34 mouse cellular contexts compared by ENCODE assay signal in the genomic region with DNA sequence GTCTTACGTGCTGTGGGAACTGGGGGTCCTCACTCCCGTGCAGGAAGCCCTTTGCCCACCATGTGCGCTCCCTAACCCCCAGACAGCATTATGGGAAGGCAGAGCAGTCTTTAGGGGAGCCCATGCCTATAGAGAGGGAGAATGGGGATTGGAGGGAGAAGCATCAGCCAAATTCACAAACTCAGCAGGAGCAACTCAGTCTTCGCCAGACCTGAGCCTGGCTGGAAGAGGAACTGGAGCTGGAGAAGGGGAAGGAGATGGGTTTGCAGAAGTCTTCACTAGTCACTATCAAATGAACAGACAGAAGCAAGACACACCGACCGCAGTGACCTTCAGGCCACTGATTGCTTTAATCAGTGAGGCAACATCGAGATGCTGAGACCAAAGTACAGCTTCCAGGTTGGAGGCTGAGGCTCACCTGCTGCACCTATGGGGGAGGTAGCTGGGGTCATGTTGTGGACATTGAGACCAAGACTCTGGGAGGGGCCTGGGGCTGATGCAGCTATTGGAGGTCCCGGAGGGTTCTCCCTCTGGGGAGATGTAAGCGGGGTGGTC. TPM values are rescaled to one million over a fixed set of nuclear protein-coding genes. Genes with fewer than 3 reads are reported as not detected.
DNase-seq lines count a peak whose midpoint lies in the region; ATAC-seq and TF ChIP-seq lines count a peak whose summit lies in the region.
"Had no signal": no experiment of that assay in that cellular context is flagged by ENCODE, and none has a peak within 500 bp of the region (broad histone marks: within the 10 kb centered on the region; RNA-seq: fewer than 3 reads in every experiment).

No protein-coding gene starts in this region.

- TF ChIP-seq POLR2A in small intestine, adult 2 months (IDR thresholded peaks at IDR 0.05; ENCODE audit: low read depth, low read length) = no peak

- ATAC-seq in heart, embryonic 16.5 days (replicated peaks; ENCODE audit: extremely low read depth, insufficient read depth, low FRiP score) = no peak
- ATAC-seq in granulocyte monocyte progenitor cell, adult 5-6 weeks (replicated peaks; ENCODE audit: poor library complexity, severe bottlenecking) = 0 out of 2 replicates have a peak, but pooled peaks have one; percentile 17
- no peak for ATAC-seq in hindbrain, embryonic 14.5 days (ENCODE audit: low FRiP score)
- ATAC-seq: forebrain, postnatal 0 days; hindbrain, postnatal 0 days; midbrain, embryonic 16.5 days; Patski had no signal

- H3K27ac ChIP-seq in heart, embryonic 16.5 days (ENCODE audit: low read length) = peak overlapping the region; percentile 17
- H3K27ac ChIP-seq in small intestine, adult 2 months (ENCODE audit: insufficient read depth, low read depth, low read length) = peak overlapping the region; percentile 95
- H3K27ac ChIP-seq in hindbrain, embryonic 14.5 days = no peak overlapping the region
- H3K27ac ChIP-seq: hindbrain, postnatal 0 days; limb, embryonic 13.5 days; liver, embryonic 14.5 days; stomach, postnatal 0 days had no signal

- no peaks in the 10 kb centered on the region for H3K27me3 ChIP-seq in heart, embryonic 16.5 days (ENCODE audit: control insufficient read depth, insufficient read depth, low read length)
- no peaks in the 10 kb centered on the region for H3K27me3 ChIP-seq in small intestine, adult 2 months (ENCODE audit: control insufficient read depth, insufficient read depth, low read length)
- no peaks in the 10 kb centered on the region for H3K27me3 ChIP-seq in hindbrain, embryonic 14.5 days (ENCODE audit: control insufficient read depth, insufficient read depth, low read length)
- H3K27me3 ChIP-seq: limb, embryonic 13.5 days; Patski had no signal

- peaks cover 68% of the 10 kb centered on the region for H3K4me1 ChIP-seq in heart, embryonic 16.5 days (ENCODE audit: control insufficient read depth, insufficient read depth, low read length)
- peaks cover 63% of the 10 kb centered on the region for H3K4me1 ChIP-seq in small intestine, adult 2 months (ENCODE audit: control insufficient read depth, insufficient read depth, insufficient read length, low read length)
- peaks cover 3% of the 10 kb centered on the region; the same call in 1 of the 2 replicates for H3K4me1 ChIP-seq in hindbrain, embryonic 14.5 days (replicated peaks; ENCODE audit: control insufficient read depth, insufficient read depth, low read length)

- no peak overlapping the region for H3K4me3 ChIP-seq in heart, embryonic 16.5 days (ENCODE audit: low read length)
- no peak overlapping the region for H3K4me3 ChIP-seq in small intestine, adult 2 months (ENCODE audit: low read depth, low read length)
- H3K4me3 ChIP-seq in hindbrain, embryonic 14.5 days (replicated peaks; ENCODE audit: low read length) = no peak overlapping the region
- H3K4me3 ChIP-seq: erythroblast, embryonic 14.5 days; limb, embryonic 13.5 days had no signal

- H3K9ac ChIP-seq in heart, embryonic 16.5 days (ENCODE audit: low read length) = no peak overlapping the region
- H3K9ac ChIP-seq in hindbrain, embryonic 14.5 days = no peak overlapping the region
- H3K9ac ChIP-seq: forebrain, postnatal 0 days; limb, embryonic 13.5 days; liver, embryonic 14.5 days had no signal

- H3K9me3 ChIP-seq in heart, embryonic 16.5 days (replicated peaks; ENCODE audit: control insufficient read depth, low read length) = no peaks in the 10 kb centered on the region
- H3K9me3 ChIP-seq in hindbrain, embryonic 14.5 days (ENCODE audit: control insufficient read depth, low read length) = no peaks in the 10 kb centered on the region
- H3K9me3 ChIP-seq: G1E; limb, embryonic 13.5 days had no signal

- WGBS in heart, embryonic 16.5 days = 79% methylated on average over 9 of the region's 9 CpGs
- WGBS in small intestine, adult 2 months = 62% methylated on average over 9 of the region's 9 CpGs
- 89% methylated on average over 9 of the region's 9 CpGs for WGBS in hindbrain, embryonic 14.5 days

- intact Hi-C loops in heart, postnatal 10 days (cut with DNase I) = no loop called here

- TF ChIP-seq CTCF in small intestine, adult 2 months (IDR thresholded peaks at IDR 0.05; ENCODE audit: extremely low read depth, insufficient read length, insufficient replicate concordance, low read depth, low read length) = no peak

- peaks cover 7% of the 10 kb centered on the region for H3K36me3 ChIP-seq in heart, embryonic 16.5 days (ENCODE audit: control insufficient read depth, insufficient read depth)
- peaks cover 9% of the 10 kb centered on the region for H3K36me3 ChIP-seq in small intestine, adult 2 months (ENCODE audit: control insufficient read depth, insufficient read depth, low read length)
- H3K36me3 ChIP-seq in hindbrain, embryonic 14.5 days (replicated peaks; ENCODE audit: control insufficient read depth, insufficient read depth) = peaks cover 20% of the 10 kb centered on the region

- no peak overlapping the region for H3K4me2 ChIP-seq in heart, embryonic 16.5 days (ENCODE audit: low read depth, low read length)
- no peak overlapping the region for H3K4me2 ChIP-seq in hindbrain, embryonic 14.5 days (replicated peaks)
- H3K4me2 ChIP-seq: limb, embryonic 13.5 days; midbrain, embryonic 11.5 days had no signal

- DNase-seq in heart, adult 11 months = peak; percentile 92
- DNase-seq in heart, postnatal 10 days = no peak
- no peak for DNase-seq in heart, adult 8-10 months (ENCODE audit: low spot score)
- DNase-seq in hindbrain, embryonic 14.5 days (ENCODE audit: low spot score) = no peak
- DNase-seq: adrenal gland, postnatal 10 days; cerebellum, adult 8-10 months; cerebellum, postnatal 25 days; forebrain, postnatal 0 days; kidney, adult 11 months; kidney, postnatal 14 days; lung, embryonic 14.5 days; right cerebral cortex, postnatal 25 days; thymus, adult 18-20 months; thymus, postnatal 36 days had no signal

RNA-seq across cellular contexts. Expression of gene Ube4b, which starts 28.3 kb away (rescaled TPM):
- total RNA-seq in heart, postnatal 10 days (2021) = 10 to 100 TPM; 53.6 to 60.2 TPM
- polyA plus RNA-seq in heart, embryonic 16.5 days (2015; fragmentation: Nextera tagmentation; extraction: Ambion mirVana) = 29.9 and 32.5 TPM in 2 replicates
- 10 to 100 TPM; 40.6 to 46.8 (median 42.6) TPM for total RNA-seq in heart, adult 8-10 months (2022)
- total RNA-seq in granulocyte monocyte progenitor cell, adult 5-6 weeks (2014; fragmentation: Nextera tagmentation) = 58.4 and 58.8 TPM in 2 replicates
- 28.7 and 38.6 TPM in 2 replicates for total RNA-seq in granulocyte monocyte progenitor cell, adult 5-6 weeks (2017)
- 51.0 and 115 TPM in 2 replicates for polyA plus RNA-seq in small intestine, adult 2 months (2012; rRNA removed)
- 53.8 and 55.3 TPM in 2 replicates for polyA plus RNA-seq in hindbrain, embryonic 14.5 days (2014; fragmentation: Nextera tagmentation; extraction: Ambion mirVana)

RNA-seq across cellular contexts. Expression of gene Rbp7, which starts 56.5 kb away (rescaled TPM):
- total RNA-seq in heart, postnatal 10 days (2021) = 10 to 100 TPM; 35.2 to 76.0 TPM
- 13.0 and 14.6 TPM in 2 replicates for polyA plus RNA-seq in heart, embryonic 16.5 days (2015; fragmentation: Nextera tagmentation; extraction: Ambion mirVana)
- total RNA-seq in heart, adult 8-10 months (2022) = 10 to 100 TPM; 41.4 to 66.1 (median 52.8) TPM
- total RNA-seq in granulocyte monocyte progenitor cell, adult 5-6 weeks (2014; fragmentation: Nextera tagmentation) = 0.51 TPM in 1 of 2 replicates, not detected in the other
- not detected in 2 replicates for total RNA-seq in granulocyte monocyte progenitor cell, adult 5-6 weeks (2017)
- polyA plus RNA-seq in small intestine, adult 2 months (2012; rRNA removed) = 1.0 and 3.9 TPM in 2 replicates
- not detected in 2 replicates for polyA plus RNA-seq in hindbrain, embryonic 14.5 days (2014; fragmentation: Nextera tagmentation; extraction: Ambion mirVana)
- total RNA-seq: forebrain, postnatal 0 days; G1E; hindbrain, postnatal 0 days; layer of hippocampus, postnatal 25 days; left cerebral cortex, adult 8-10 months; megakaryocyte progenitor cell, adult 5-6 weeks; neutrophil, adult 5-6 weeks had no signal
- polyA plus RNA-seq: erythroblast, embryonic 14.5 days; forebrain, embryonic 11.5 days; G1E; hindbrain, embryonic 11.5 days; hindbrain, postnatal 0 days; liver, embryonic 14.5 days; midbrain, embryonic 11.5 days; neural tube, embryonic 11.5 days; Patski; spleen, adult 2 months had no signal

Comparison
In these comparisons a context has a peak if more than half of its experiments do, and no peak if none do; other contexts are left out.
1. RNA of gene Rbp7, which starts 56.5 kb away (total RNA-seq): 35.2 to 76.0 TPM in heart, postnatal 10 days and 41.4 to 66.1 TPM in heart, adult 8-10 months; 0.51 TPM in granulocyte monocyte progenitor cell, adult 5-6 weeks; every median in the first group is over 10 times any median in the second.